Mouse (Mus musculus): ENCODE measurements around the gene Pih1d1. TPM values are rescaled to one million over a fixed set of nuclear protein-coding genes. Genes with fewer than 3 reads are reported as not detected.

Gene Pih1d1
- total RNA-seq, 1 experiment: 70.2 TPM

- Histone ChIP-seq H3K4me3 (ENCODE audit: insufficient read depth in 1 of 2, low read depth in 1 of 2, low read length in 2 of 2, poor library complexity in 1 of 2, severe bottlenecking in 1 of 2) (no peak overlapping the region), H3K27ac (ENCODE audit: insufficient read depth, low read depth, low read length, poor library complexity, severe bottlenecking) (no peak overlapping the region), H3K4me1 (ENCODE audit: control insufficient read depth in 2 of 2, insufficient read depth in 2 of 2, low read length in 2 of 2, poor library complexity in 1 of 2) (peaks cover 0 to 18% of the 10 kb centered on the region in 2 experiments; a peak in 1 of 4 replicates), H3K36me3 (ENCODE audit: control insufficient read depth, insufficient read depth, low read length, poor library complexity, severe bottlenecking) (no peaks in the 10 kb centered on the region), H3K9me3 (ENCODE audit: control insufficient read depth, insufficient read depth, low read depth, low read length) (no peaks in the 10 kb centered on the region), H3K9ac (ENCODE audit: insufficient read depth, low read depth, low read length, poor library complexity, severe bottlenecking) (no peak overlapping the region)
- TF ChIP-seq ZNF384 (IDR thresholded peaks at IDR 0.05; ENCODE audit: low read depth, low read length) (no peak), MAFK (IDR thresholded peaks at IDR 0.05; ENCODE audit: insufficient read depth, low read depth, low read length) (no peak), HCFC1 (IDR thresholded peaks at IDR 0.05; ENCODE audit: borderline replicate concordance, insufficient read depth, low read length) (no peak), ZC3H11A (IDR thresholded peaks at IDR 0.05; ENCODE audit: borderline replicate concordance, low read depth, low read length) (no peak), CHD2 (IDR thresholded peaks at IDR 0.05; ENCODE audit: low read depth, low read length) (no peak)
- in situ Hi-C loops (cut with MboI; ENCODE audit: low sequenced_read_pairs in 2 of 2, unreplicated experiment in 2 of 2): no loop called here
- no peak for DNase-seq (ENCODE audit: low read depth, low spot score)
These were observed 41.5 kb downstream of the Pih1d1 start for GRCm38 (mm10) chr7:45195341-45196175.

GRCm38 (mm10) chr7:45196176-45196535 lies 42.1 kb downstream of the Pih1d1 start:
- H3K36me3 ChIP-seq (ENCODE audit: control insufficient read depth, insufficient read depth, low read length, poor library complexity, severe bottlenecking): no peaks in the 10 kb centered on the region
- DNase-seq (ENCODE audit: low read depth, low spot score): no peak
- H3K27ac ChIP-seq (ENCODE audit: insufficient read depth, low read depth, low read length, poor library complexity, severe bottlenecking): no peak overlapping the region
- no peak for TF ChIP-seq ZNF384 (IDR thresholded peaks at IDR 0.05; ENCODE audit: low read depth, low read length)
- TF ChIP-seq HCFC1 (IDR thresholded peaks at IDR 0.05; ENCODE audit: borderline replicate concordance, insufficient read depth, low read length): no peak
- TF ChIP-seq MAFK (IDR thresholded peaks at IDR 0.05; ENCODE audit: insufficient read depth, low read depth, low read length): no peak
- no peak for TF ChIP-seq CHD2 (IDR thresholded peaks at IDR 0.05; ENCODE audit: low read depth, low read length)
- no peak for TF ChIP-seq ZC3H11A (IDR thresholded peaks at IDR 0.05; ENCODE audit: borderline replicate concordance, low read depth, low read length)
- peaks cover 0 to 18% of the 10 kb centered on the region in 2 experiments; a peak in 1 of 4 replicates for H3K4me1 ChIP-seq (ENCODE audit: control insufficient read depth in 2 of 2, insufficient read depth in 2 of 2, low read length in 2 of 2, poor library complexity in 1 of 2)
- no peak overlapping the region for H3K4me3 ChIP-seq (ENCODE audit: insufficient read depth in 1 of 2, low read depth in 1 of 2, low read length in 2 of 2, poor library complexity in 1 of 2, severe bottlenecking in 1 of 2)
- in situ Hi-C loops (cut with MboI; ENCODE audit: low sequenced_read_pairs in 2 of 2, unreplicated experiment in 2 of 2): no loop called here
- no peak overlapping the region for H3K9ac ChIP-seq (ENCODE audit: insufficient read depth, low read depth, low read length, poor library complexity, severe bottlenecking)
- no peaks in the 10 kb centered on the region for H3K9me3 ChIP-seq (ENCODE audit: control insufficient read depth, insufficient read depth, low read depth, low read length)

DNA sequence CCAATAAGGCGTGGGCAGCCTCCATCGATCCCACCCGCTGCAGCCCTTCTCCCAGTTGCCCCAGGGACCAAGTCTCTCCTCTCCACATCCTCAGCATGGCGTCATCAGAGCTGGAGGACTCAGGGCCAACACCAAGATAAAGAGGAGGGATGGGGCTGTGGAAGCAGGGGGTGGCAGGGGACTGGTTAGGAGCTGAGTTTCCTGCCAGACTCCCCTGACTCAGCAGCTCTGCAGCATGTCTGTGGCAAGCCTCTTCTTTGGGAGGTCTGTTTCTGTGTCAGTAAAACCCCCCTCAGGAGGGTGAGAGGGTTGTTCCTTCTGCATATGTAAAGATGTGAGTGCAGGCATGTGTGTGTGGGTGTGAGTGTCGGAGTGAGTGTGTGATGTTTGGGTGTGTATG lies 42.9 kb downstream of the Pih1d1 start:
- no peak overlapping the region for H3K9ac ChIP-seq (ENCODE audit: insufficient read depth, low read depth, low read length, poor library complexity, severe bottlenecking)

GRCm38 (mm10) chr7:45198435-45198834 lies 44.3 kb downstream of the Pih1d1 start:
- in situ Hi-C loops (cut with MboI; ENCODE audit: low sequenced_read_pairs in 2 of 2, unreplicated experiment in 2 of 2): no loop called here

More for the DNA sequence above, 42.9 kb downstream of the Pih1d1 start:
- DNase-seq (ENCODE audit: low read depth, low spot score): no peak
- Histone ChIP-seq H3K27ac (ENCODE audit: insufficient read depth, low read depth, low read length, poor library complexity, severe bottlenecking) (no peak overlapping the region), H3K4me1 (ENCODE audit: control insufficient read depth in 2 of 2, insufficient read depth in 2 of 2, low read length in 2 of 2, poor library complexity in 1 of 2) (peaks cover 0 to 13% of the 10 kb centered on the region in 2 experiments; a peak in 1 of 4 replicates), H3K36me3 (ENCODE audit: control insufficient read depth, insufficient read depth, low read length, poor library complexity, severe bottlenecking) (no peaks in the 10 kb centered on the region), H3K4me3 (ENCODE audit: insufficient read depth in 1 of 2, low read depth in 1 of 2, low read length in 2 of 2, poor library complexity in 1 of 2, severe bottlenecking in 1 of 2) (no peak overlapping the region), H3K9me3 (ENCODE audit: control insufficient read depth, insufficient read depth, low read depth, low read length) (no peaks in the 10 kb centered on the region)
- TF ChIP-seq MAFK (IDR thresholded peaks at IDR 0.05; ENCODE audit: insufficient read depth, low read depth, low read length) (no peak), HCFC1 (IDR thresholded peaks at IDR 0.05; ENCODE audit: borderline replicate concordance, insufficient read depth, low read length) (no peak), ZC3H11A (IDR thresholded peaks at IDR 0.05; ENCODE audit: borderline replicate concordance, low read depth, low read length) (no peak), CHD2 (IDR thresholded peaks at IDR 0.05; ENCODE audit: low read depth, low read length) (no peak), ZNF384 (IDR thresholded peaks at IDR 0.05; ENCODE audit: low read depth, low read length) (no peak)
- in situ Hi-C loops (cut with MboI; ENCODE audit: low sequenced_read_pairs in 2 of 2, unreplicated experiment in 2 of 2): no loop called here

More at GRCm38 (mm10) chr7:45198435-45198834, 44.3 kb downstream of the Pih1d1 start:
- DNase-seq (ENCODE audit: low read depth, low spot score): no peak
- Histone ChIP-seq H3K4me1 (ENCODE audit: control insufficient read depth in 2 of 2, insufficient read depth in 2 of 2, low read length in 2 of 2, poor library complexity in 1 of 2) (peaks cover 0 to 9% of the 10 kb centered on the region in 2 experiments; a peak in 1 of 4 replicates), H3K36me3 (ENCODE audit: control insufficient read depth, insufficient read depth, low read length, poor library complexity, severe bottlenecking) (no peaks in the 10 kb centered on the region), H3K9me3 (ENCODE audit: control insufficient read depth, insufficient read depth, low read depth, low read length) (no peaks in the 10 kb centered on the region), H3K9ac (ENCODE audit: insufficient read depth, low read depth, low read length, poor library complexity, severe bottlenecking) (no peak overlapping the region), H3K27ac (ENCODE audit: insufficient read depth, low read depth, low read length, poor library complexity, severe bottlenecking) (no peak overlapping the region), H3K4me3 (ENCODE audit: insufficient read depth in 1 of 2, low read depth in 1 of 2, low read length in 2 of 2, poor library complexity in 1 of 2, severe bottlenecking in 1 of 2) (no peak overlapping the region)
- TF ChIP-seq ZNF384 (IDR thresholded peaks at IDR 0.05; ENCODE audit: low read depth, low read length) (no peak), ZC3H11A (IDR thresholded peaks at IDR 0.05; ENCODE audit: borderline replicate concordance, low read depth, low read length) (peak; percentile 28; the same call in 1 of the 2 replicates)
